Mouse (Mus musculus): ENCODE data around the gene Myo9b.

GRCm38 (mm10) chr8:71396639-71397305 is 124.3 kb downstream of the Myo9b start, which contains the start of gene Babam1:
- TF ChIP-seq FLI1 (IDR thresholded peaks at IDR 0.05; ENCODE audit: low read length) (0 out of 2 replicates have a peak, but pooled peaks have one; percentile 8), GATA1 (IDR thresholded peaks at IDR 0.05; ENCODE audit: borderline replicate concordance, low read length) (no peak)

Data from megakaryocyte, embryonic 14.5 days (primary cell).